Mouse (Mus musculus): Measurements from ENCODE around the gene Nme8.

The Nme8 gene

GRCm38 (mm10) chr13:19640203-19640851 is 57.3 kb downstream of the Nme8 start:
- DNase-seq (ENCODE audit: low read depth, low spot score): no peak

GRCm38 (mm10) chr13:19636131-19636530 is 61.5 kb downstream of the Nme8 start:
- DNase-seq (ENCODE audit: low read depth, low spot score): no peak

DNA sequence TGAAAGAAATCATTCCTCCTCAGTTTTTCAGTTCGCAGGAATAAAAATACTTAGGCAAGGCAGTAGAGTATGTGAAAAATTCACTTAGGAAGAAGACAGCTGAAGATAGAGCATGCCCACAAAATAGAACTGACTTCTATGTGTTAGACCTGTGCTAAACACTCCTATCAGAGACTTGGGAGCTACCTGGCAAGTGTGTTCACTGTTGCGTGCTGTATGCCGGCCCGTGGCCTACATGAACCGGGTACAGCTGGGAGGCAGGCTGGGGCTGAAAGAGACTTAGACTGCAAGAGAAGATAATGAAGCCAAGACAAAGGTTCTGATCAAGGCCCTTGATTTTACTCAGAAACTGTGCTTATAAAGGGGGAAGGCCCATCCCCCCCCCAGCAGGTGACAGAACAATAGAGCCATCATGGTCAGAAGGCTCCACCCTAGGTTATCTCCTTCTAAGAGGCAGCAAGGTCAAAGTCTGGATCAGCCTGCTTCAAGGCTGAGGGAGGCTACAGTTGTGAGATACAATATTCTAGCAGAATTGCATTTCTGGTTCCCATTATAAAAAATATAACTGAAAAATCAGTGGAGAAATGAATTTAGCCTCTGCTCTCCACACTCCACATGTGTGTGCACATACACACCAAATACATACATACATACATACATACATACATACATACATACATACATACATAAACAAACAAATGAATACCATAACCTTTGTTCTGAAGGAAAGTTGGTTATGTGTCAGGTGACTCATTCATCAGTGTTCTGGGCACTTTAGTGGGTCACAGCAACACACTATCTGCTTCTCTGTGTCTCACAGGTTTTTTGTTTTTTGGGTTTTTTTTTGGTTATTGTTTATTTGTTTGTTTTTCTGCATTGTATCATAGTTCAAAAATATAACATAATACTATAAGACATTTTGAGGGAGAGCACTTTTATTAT is 66.6 kb downstream of the Nme8 start:
- no peak for DNase-seq (ENCODE audit: low read depth, low spot score)

DNA sequence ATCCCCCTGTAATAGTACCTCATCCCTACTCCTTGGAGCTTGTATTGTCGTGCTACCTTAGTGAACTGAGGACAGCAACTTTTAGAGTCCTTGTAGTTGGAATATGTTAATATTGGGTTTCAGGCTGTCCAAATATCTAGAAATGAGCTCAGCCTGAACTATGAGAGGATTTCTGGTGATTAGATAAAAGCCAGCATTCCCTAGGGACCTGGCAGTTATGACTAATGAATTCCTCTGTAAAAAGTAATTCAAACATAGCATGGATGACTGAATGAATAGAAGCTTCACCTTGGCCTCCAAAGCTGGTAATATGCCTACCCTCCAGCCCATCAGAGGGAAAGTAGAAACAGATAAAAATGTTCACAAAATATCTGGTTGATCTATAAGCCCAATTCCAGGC is 71.1 kb downstream of the Nme8 start:
- no peak for DNase-seq (ENCODE audit: low read depth, low spot score)

DNA sequence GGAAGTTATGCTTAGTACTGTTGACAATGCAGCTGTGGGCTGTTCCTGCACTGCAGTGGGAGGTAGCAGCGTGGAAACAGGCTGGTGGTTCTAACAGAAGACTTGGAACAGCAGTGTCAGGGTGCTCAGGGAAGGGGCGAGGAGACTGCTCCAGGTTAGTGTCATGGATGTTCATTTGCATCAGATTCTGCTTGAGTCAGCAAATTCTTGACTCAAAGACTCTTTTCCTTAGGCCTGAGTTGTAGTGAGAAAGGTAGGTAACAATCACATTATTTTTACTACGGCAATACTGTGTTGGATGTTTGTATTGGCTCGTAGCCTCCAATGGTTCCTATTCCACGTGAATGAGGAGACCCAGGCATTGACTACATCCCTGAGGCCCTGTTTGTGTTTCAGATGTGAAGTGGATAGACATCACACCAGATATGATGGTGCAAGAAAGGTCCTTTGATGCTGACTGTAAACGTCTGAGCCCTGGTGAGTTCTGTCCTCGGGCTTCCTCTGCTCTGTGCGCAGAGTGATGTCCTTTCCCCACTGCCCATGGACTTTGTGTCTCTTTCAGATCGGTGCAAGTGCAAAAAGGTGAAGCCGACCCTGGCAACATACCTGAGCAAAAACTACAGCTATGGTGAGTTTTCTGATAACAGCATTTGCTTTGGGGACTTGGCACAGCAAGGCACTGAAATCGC is 72.8 kb downstream of the Nme8 start:
- no peak for DNase-seq (ENCODE audit: low read depth, low spot score)

DNA sequence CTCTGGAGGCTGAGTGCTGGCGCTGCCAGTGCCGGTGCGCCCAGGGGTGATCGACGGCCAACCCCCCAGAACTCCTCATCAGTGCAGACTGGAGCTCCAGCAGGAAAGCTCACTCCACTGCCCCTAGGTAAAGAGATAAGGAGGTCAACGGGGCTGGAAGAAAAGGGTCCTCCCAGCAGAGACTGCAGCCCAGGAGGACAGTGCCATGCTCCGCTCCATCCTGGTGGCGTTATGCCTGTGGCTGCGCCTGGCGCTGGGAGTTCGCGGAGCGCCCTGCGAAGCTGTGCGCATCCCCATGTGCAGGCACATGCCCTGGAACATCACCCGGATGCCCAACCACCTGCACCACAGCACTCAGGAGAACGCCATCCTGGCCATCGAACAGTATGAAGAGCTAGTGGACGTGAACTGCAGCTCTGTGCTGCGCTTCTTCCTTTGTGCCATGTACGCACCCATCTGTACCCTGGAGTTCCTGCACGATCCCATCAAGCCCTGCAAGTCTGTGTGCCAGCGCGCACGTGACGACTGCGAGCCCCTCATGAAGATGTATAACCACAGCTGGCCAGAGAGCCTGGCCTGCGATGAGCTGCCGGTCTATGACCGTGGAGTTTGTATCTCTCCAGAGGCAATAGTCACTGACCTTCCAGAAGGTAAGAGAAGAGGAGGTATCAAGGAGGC is 74.2 kb downstream of the Nme8 start:
- DNase-seq (ENCODE audit: low read depth, low spot score): no peak

DNA sequence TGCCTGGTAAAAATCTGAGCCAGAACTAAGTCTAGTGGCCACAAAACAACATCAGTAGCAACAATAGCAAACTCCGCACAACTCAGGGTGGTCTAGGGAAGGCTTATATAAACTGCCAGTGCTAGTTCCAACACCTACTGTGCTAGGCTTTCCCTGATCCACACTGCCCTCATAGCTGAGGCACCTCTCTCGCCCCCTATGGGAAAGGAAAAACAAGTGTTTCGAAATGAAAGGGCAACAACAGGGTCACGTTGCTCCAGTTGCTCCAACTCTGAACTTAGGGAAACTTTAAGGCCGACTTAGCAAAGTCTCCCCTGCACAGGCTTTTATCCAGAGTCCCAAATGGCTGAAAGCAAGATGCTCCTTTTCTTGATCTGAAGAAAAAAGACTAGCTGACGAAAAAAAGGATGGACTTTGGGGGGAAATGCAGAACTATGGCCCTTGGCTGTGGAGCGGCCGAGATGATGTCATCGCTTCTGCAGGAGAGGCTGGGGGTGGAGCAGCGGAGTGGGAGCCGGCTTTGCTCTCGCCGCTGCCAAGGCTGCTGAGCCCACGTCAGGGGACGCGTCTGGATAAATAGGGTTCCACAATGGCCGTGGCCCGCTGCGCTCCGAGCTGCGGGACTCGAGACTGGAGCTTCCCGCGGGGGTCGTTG is 74.9 kb downstream of the Nme8 start, which contains the start of gene Sfrp4:
TSS of gene Sfrp4 (plus strand) at position 532 of the 655 bp plus-strand sequence.
- DNase-seq (ENCODE audit: low read depth, low spot score): no peak

GRCm38 (mm10) chr13:19619216-19619927 is 78.2 kb downstream of the Nme8 start, which contains the start of gene Epdr1:
Epdr1 (minus strand) TSS chr13:19619927.
- peak; percentile 57 for DNase-seq (ENCODE audit: low read depth, low spot score)

GRCm38 (mm10) chr13:19618841-19619215 is 78.8 kb downstream of the Nme8 start:
- no peak for DNase-seq (ENCODE audit: low read depth, low spot score)

GRCm38 (mm10) chr13:19618081-19618480 is 79.5 kb downstream of the Nme8 start:
- DNase-seq (ENCODE audit: low read depth, low spot score): no peak

DNA sequence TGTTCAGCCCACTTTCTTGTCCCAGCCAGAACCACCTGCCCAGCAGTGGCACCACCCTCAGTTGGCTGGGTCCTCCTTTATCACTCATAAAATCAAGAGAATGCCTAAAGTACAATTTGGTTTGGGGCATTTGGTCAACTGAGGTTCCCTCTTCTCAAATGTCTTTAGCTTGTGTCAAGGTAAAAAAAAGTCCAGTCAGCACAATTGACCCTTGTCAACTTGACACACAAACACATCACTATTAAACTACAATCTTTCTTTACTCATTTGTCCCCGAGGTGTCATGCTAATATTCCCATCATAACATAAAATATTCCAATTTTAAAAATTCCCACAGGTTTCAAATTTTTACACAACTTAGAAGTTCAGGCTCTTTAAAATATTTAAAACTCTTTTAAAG is 83.3 kb downstream of the Nme8 start:
- no peak for DNase-seq (ENCODE audit: low read depth, low spot score)

- DNase-seq (ENCODE audit: low read depth, low spot score): no peak
Measured at GRCm38 (mm10) chr13:19613426-19613825, 84.2 kb downstream of the Nme8 start.

- no peak for DNase-seq (ENCODE audit: low read depth, low spot score)
Measured at GRCm38 (mm10) chr13:19612963-19613362, 84.6 kb downstream of the Nme8 start.

DNA sequence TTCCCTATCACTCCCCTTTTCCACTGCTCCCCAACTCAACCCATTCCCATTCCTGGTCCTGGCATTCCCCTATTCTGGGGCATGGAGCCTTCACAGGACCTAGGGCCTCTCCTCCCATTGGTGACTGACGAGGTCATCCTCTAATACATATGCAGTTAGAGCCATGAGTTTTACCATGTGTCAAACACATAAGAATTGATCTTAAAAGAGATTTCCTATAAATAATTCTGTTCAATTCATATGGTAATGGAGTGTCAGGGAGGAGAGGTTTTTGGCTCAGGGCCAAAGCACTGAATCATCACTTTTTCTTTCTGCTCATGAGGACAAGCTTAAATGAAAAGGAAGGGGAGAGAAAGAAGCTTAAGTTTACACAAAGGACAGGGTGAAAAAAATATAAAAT is 85.2 kb downstream of the Nme8 start:
- DNase-seq (ENCODE audit: low read depth, low spot score): no peak

DNA sequence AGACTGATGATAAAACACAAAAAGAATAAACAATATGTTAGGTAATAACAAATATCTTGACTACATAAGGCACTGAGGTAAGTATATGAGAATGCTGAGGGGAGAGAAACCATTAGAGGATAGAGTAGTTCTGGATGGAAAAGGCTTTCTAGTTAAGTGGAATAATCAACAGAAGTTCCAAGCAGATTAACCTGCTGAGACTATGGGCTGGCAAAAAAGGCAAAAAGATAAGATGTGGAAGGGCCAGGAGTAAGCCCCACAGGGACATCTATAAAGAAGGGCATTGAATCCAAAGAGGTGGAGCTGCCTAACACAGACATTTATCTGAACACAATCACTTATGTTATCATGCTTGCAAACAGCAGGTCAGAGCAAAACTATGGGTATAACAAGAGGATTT is 89.5 kb downstream of the Nme8 start:
- no peak for DNase-seq (ENCODE audit: low read depth, low spot score)

DNA sequence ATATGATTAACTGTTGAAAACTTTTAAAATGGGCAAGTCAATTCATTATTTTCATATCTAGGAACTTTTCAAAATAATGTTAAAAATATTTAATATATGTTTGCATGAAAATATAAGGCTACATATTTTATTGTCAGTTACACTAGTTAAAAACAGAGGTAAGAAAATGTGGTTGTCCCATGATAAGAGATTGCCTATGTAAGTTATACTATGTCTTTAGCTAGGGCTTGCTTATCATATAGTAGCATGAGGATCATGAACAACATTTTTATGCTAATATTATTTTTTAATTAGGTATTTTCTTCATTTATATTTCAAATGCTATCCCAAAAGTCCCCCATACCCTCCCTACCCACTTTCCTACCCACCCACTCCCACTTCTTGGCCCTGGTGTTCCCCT is 92.7 kb downstream of the Nme8 start:
- no peak for DNase-seq (ENCODE audit: low read depth, low spot score)

DNA sequence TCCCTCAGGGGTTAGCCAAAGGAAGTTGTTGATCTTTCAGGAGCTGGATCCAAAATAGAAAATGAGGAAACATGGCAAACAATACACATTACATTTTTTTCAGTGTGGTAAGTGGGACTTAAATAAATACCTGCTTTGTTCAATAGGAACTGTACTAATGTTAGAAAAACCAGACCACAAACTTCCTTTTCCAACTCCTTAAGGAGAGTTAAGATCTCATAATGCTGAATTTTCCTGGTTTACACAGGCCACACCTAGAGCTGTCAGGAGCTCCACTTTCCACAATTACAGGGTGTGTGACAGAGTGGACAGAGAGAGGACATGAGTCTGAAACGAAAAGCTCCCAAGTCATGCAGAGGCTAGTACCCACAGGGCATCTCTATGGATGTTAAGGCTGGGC is 93.9 kb downstream of the Nme8 start:
- DNase-seq (ENCODE audit: low read depth, low spot score): no peak

DNA sequence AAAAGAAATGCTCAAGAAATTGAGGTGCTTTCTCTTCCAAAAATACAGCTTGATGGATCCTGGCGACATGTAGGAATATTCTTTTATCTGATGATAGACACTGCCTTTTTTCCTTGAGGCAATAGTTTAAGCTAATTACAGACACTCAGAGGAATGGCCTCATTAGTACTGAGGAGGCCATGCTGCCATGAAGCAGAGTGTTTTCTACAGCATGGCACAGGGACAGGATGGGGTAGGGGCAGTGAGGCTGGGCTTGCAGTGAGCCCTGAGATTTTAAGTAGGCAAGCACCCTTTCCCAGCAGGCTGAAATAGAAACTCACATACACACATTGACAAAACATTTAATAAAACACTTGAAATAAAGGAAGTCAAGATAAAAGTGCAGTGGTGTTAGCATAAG is 95.1 kb downstream of the Nme8 start:
- no peak for DNase-seq (ENCODE audit: low read depth, low spot score)

- no peak for DNase-seq (ENCODE audit: low read depth, low spot score)
Measured at GRCm38 (mm10) chr13:19599242-19599641, 98.4 kb downstream of the Nme8 start.

DNA sequence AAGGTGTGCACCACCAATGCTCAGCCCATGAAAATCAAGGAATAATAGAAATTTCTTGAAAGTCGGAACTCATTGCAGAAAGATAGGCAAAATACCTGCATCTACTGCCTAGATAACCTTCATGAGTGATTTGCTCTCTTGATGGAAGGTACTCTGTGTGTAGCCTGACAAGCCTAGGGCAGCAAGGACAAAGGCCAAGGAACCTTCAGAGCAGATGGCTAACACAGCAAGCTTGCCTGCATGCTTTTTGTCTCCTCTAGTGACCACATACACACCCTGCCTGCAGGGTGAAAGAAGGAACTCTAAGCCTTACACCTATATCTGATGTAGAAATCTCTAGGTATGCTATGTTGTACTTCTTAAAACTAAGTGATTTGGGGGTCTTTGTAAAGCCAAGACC is 102.5 kb downstream of the Nme8 start:
- DNase-seq (ENCODE audit: low read depth, low spot score): no peak

Data from retina, postnatal 7 days (tissue).